Mouse (Mus musculus) kidney, postnatal 0 days (tissue): ENCODE results near the gene Foxs1. TPM values are rescaled to one million over a fixed set of nuclear protein-coding genes. Genes with fewer than 3 reads are reported as not detected.

Experiments
- ATAC-seq: fragments of 200-750 bp; cut with Nextera tagmentation; replicated peaks from 2 replicates; pipeline ENCODE4 v1.8.0; 2017; ENCODE audit warnings: low read depth, moderate number of reproducible peaks, moderate TSS enrichment, moderate library complexity; ENCODE audit not compliant: low FRiP score
- DNase-seq: peaks from one replicate; pipeline ENCODE4 v3.0.0-alpha.2; 2016; ENCODE audit warnings: low spot score
- H3K27ac ChIP-seq: fragments of 300-500 bp; sonication (generic); 2 replicates; pipeline ENCODE4 v1.5.1; 2014; ENCODE audit warnings: mild to moderate bottlenecking
- H3K27me3 ChIP-seq: fragments of 300-500 bp; sonication (generic); 2 replicates; pipeline ENCODE4 v1.6.1; 2014; ENCODE audit warnings: low read length, mixed read lengths; ENCODE audit not compliant: insufficient read depth
- H3K36me3 ChIP-seq: fragments of 300-500 bp; sonication (generic); 2 replicates; pipeline ENCODE4 v1.6.1; 2014; ENCODE audit warnings: low read length, mixed read lengths; ENCODE audit not compliant: insufficient read depth
- H3K4me1 ChIP-seq: fragments of 300-500 bp; sonication (generic); replicated peaks from 2 replicates; pipeline ENCODE4 v1.6.1; 2014; ENCODE audit warnings: antibody characterized with exemption, low read length, mixed read lengths; ENCODE audit not compliant: insufficient read depth
- H3K4me2 ChIP-seq: fragments of 300-500 bp; sonication (generic); 2 replicates; pipeline ENCODE4 v1.6.1; 2014; ENCODE audit warnings: mild to moderate bottlenecking, low read length, moderate library complexity, mixed read lengths
- H3K4me3 ChIP-seq: fragments of 300-500 bp; sonication (generic); replicated peaks from 2 replicates; pipeline ENCODE4 v1.5.1; 2014; ENCODE audit warnings: low read depth, low read length
- H3K9ac ChIP-seq: fragments of 300-500 bp; sonication (generic); 2 replicates; pipeline ENCODE4 v1.6.1; 2014; ENCODE audit warnings: low read depth, low read length
- H3K9me3 ChIP-seq: fragments of 300-500 bp; sonication (generic); replicated peaks from 2 replicates; pipeline ENCODE4 v1.6.1; 2016; ENCODE audit warnings: low read length, inconsistent platforms, mixed read lengths
- CTCF ChIP-seq: IDR thresholded peaks from 2 replicates; pipeline ENCODE4 v1.5.1; 2016; ENCODE audit warnings: antibody characterized with exemption, low read depth, mild to moderate bottlenecking, moderate library complexity
- WGBS: fragments of 180-500 bp; shearing (Covaris S2); extraction: QIAGEN DNeasy Blood & Tissue Kit; methylation state at CpG from one replicate; pipeline ENCODE4 v1.1.7; 2014; 5-methylcytosine and 5-hydroxymethylcytosine counted together
- polyA plus RNA-seq: library from polyadenylated mRNA; unstranded; fragments of >200 nt; fragmentation: Nextera tagmentation; extraction: Ambion mirVana; gene quantifications from 2 replicates; pipeline ENCODE4 v1.2.1, GENCODE M21; 2015

Gene Foxs1
- polyA plus RNA-seq, 1 experiment from 2014 or later: 9.4 TPM

GRCm38 (mm10) chr2:152924543-152924942, 8.5 kb downstream of the Foxs1 start:
- no peaks in the 10 kb centered on the region for H3K36me3 ChIP-seq
- no peak overlapping the region for H3K4me2 ChIP-seq
- no peak for DNase-seq
- H3K9ac ChIP-seq: no peak overlapping the region
- TF ChIP-seq CTCF: no peak
- ATAC-seq: no peak
- peak overlapping the region; percentile 89; the same call in 1 of the 2 replicates for H3K27ac ChIP-seq
- 84% methylated on average over 5 of the region's 5 CpGs for WGBS
- H3K4me1 ChIP-seq: peaks cover 42% of the 10 kb centered on the region
- H3K27me3 ChIP-seq: no peaks in the 10 kb centered on the region
- H3K4me3 ChIP-seq: no peak overlapping the region
- no peaks in the 10 kb centered on the region for H3K9me3 ChIP-seq

- DNase-seq: no peak
- 24% methylated on average over 8 of the region's 8 CpGs for WGBS
- Histone ChIP-seq H3K36me3 (no peaks in the 10 kb centered on the region), H3K27ac (peak overlapping the region; percentile 89; the same call in 1 of the 2 replicates), H3K27me3 (no peaks in the 10 kb centered on the region), H3K9ac (no peak overlapping the region), H3K4me1 (peaks cover 42% of the 10 kb centered on the region), H3K4me3 (no peak overlapping the region), H3K9me3 (no peaks in the 10 kb centered on the region), H3K4me2 (no peak overlapping the region)
- no peak for TF ChIP-seq CTCF
- ATAC-seq: no peak
These were observed 8.9 kb downstream of the Foxs1 start for GRCm38 (mm10) chr2:152924128-152924527.

- H3K9me3 ChIP-seq: no peaks in the 10 kb centered on the region
- H3K9ac ChIP-seq: no peak overlapping the region
- no peaks in the 10 kb centered on the region for H3K27me3 ChIP-seq
- 67% methylated on average over 3 of the region's 3 CpGs for WGBS
- no peak for TF ChIP-seq CTCF
- H3K27ac ChIP-seq: peak overlapping the region; percentile 13; the same call in 1 of the 2 replicates
- H3K4me3 ChIP-seq: no peak overlapping the region
- DNase-seq: no peak
- no peaks in the 10 kb centered on the region for H3K36me3 ChIP-seq
- H3K4me2 ChIP-seq: no peak overlapping the region
- ATAC-seq: no peak
- peaks cover 38% of the 10 kb centered on the region for H3K4me1 ChIP-seq
These were observed 9.4 kb downstream of the Foxs1 start for GRCm38 (mm10) chr2:152923621-152924020.

GRCm38 (mm10) chr2:152922376-152922775, 10.6 kb downstream of the Foxs1 start:
- Histone ChIP-seq H3K4me1 (peaks cover 27% of the 10 kb centered on the region), H3K4me2 (no peak overlapping the region), H3K4me3 (no peak overlapping the region), H3K27me3 (no peaks in the 10 kb centered on the region), H3K27ac (no peak overlapping the region), H3K9ac (no peak overlapping the region), H3K9me3 (no peaks in the 10 kb centered on the region), H3K36me3 (no peaks in the 10 kb centered on the region)
- ATAC-seq: no peak
- no peak for DNase-seq
- TF ChIP-seq CTCF: peak; percentile 32; the same call in 1 of the 2 replicates
- WGBS: 37% methylated on average over 7 of the region's 7 CpGs

- no peak overlapping the region for H3K4me3 ChIP-seq
- no peaks in the 10 kb centered on the region for H3K36me3 ChIP-seq
- ATAC-seq (no peak), DNase-seq (no peak)
- H3K27me3 ChIP-seq: no peaks in the 10 kb centered on the region
- H3K4me1 ChIP-seq: peaks cover 3% of the 10 kb centered on the region; the same call in 1 of the 2 replicates
- H3K9ac ChIP-seq: no peak overlapping the region
- no peaks in the 10 kb centered on the region for H3K9me3 ChIP-seq
- H3K27ac ChIP-seq: no peak overlapping the region
- WGBS: 45% methylated on average over 9 of the region's 9 CpGs
- no peak for TF ChIP-seq CTCF
- no peak overlapping the region for H3K4me2 ChIP-seq
These were observed 15.3 kb downstream of the Foxs1 start for GRCm38 (mm10) chr2:152917671-152918070.

GRCm38 (mm10) chr2:152916111-152916510, 16.9 kb downstream of the Foxs1 start:
- Histone ChIP-seq H3K9me3 (no peaks in the 10 kb centered on the region), H3K4me3 (no peak overlapping the region), H3K4me2 (no peak overlapping the region), H3K27me3 (no peaks in the 10 kb centered on the region), H3K9ac (no peak overlapping the region), H3K36me3 (no peaks in the 10 kb centered on the region), H3K4me1 (peaks cover 3% of the 10 kb centered on the region; the same call in 1 of the 2 replicates), H3K27ac (no peak overlapping the region)
- no peak for TF ChIP-seq CTCF
- ATAC-seq (no peak), DNase-seq (no peak)
- 47% methylated on average over 5 of the region's 5 CpGs for WGBS

- Histone ChIP-seq H3K4me1 (peaks cover 3% of the 10 kb centered on the region; the same call in 1 of the 2 replicates), H3K27me3 (no peaks in the 10 kb centered on the region), H3K9ac (no peak overlapping the region), H3K9me3 (no peaks in the 10 kb centered on the region), H3K27ac (no peak overlapping the region), H3K4me3 (no peak overlapping the region), H3K4me2 (no peak overlapping the region), H3K36me3 (no peaks in the 10 kb centered on the region)
- TF ChIP-seq CTCF: no peak
- 59% methylated on average over 4 of the region's 4 CpGs for WGBS
- no peak for ATAC-seq
- no peak for DNase-seq
These were observed 17.6 kb downstream of the Foxs1 start for GRCm38 (mm10) chr2:152915453-152915852.
